Mouse (Mus musculus) CH12.LX (cell line): ENCODE data around the gene Adipor2. TPM values are rescaled to one million over a fixed set of nuclear protein-coding genes. Genes with fewer than 3 reads are reported as not detected.

ENCODE experiments used
- DNase-seq: peaks from one replicate; pipeline ENCODE4 v3.0.0-alpha.2; 2013; ENCODE audit errors: extremely low read depth
- H3K27ac ChIP-seq: 2 replicates; pipeline ENCODE4 v1.5.1; 2012; ENCODE audit warnings: low read depth, mild to moderate bottlenecking, control low read depth, moderate library complexity; ENCODE audit not compliant: insufficient read depth
- H3K27me3 ChIP-seq: replicated peaks from 2 replicates; pipeline ENCODE3; 2012; ENCODE audit warnings: inconsistent platforms
- H3K36me3 ChIP-seq, 2 experiments: replicated peaks in 1 of 2; 2 replicates each; pipeline versions ENCODE3 to v1.6.1; 2012; ENCODE audit warnings: inconsistent platforms in 1 of 2, low read length in 1 of 2, mild to moderate bottlenecking in 1 of 2, mixed read lengths in 1 of 2, moderate library complexity in 1 of 2; ENCODE audit not compliant: control insufficient read depth in 1 of 2, insufficient read depth in 1 of 2
- H3K4me1 ChIP-seq, 2 experiments: 2 replicates each; pipeline ENCODE4 v1.6.1; 2012; ENCODE audit warnings: inconsistent platforms in 1 of 2, moderate library complexity in 1 of 2; ENCODE audit not compliant: insufficient read depth in 2 of 2, control insufficient read depth in 1 of 2
- H3K4me2 ChIP-seq: 2 replicates; pipeline ENCODE4 v1.6.1; 2012; ENCODE audit warnings: low read depth, mild to moderate bottlenecking, control low read depth; ENCODE audit not compliant: poor library complexity, insufficient read depth, severe bottlenecking
- H3K4me3 ChIP-seq, 3 experiments: fragments of 150-350 bp in 1 of 3; sonication (generic) in 1 of 3; replicated peaks in 1 of 3; 2 replicates each; pipeline versions ENCODE3 to v1.5.1; 2011 to 2012; ENCODE audit warnings: low read depth in 2 of 3, low read length in 2 of 3, mild to moderate bottlenecking in 2 of 3, moderate library complexity in 2 of 3, control low read depth in 1 of 3, improper control_type of control experiment in 1 of 3, inconsistent platforms in 1 of 3, mixed read lengths in 1 of 3; ENCODE audit not compliant: poor library complexity in 1 of 3
- H3K79me2 ChIP-seq: replicated peaks from 2 replicates; pipeline ENCODE4 v1.6.1; 2012; ENCODE audit warnings: mild to moderate bottlenecking, moderate library complexity; ENCODE audit not compliant: control insufficient read depth, poor library complexity, insufficient read depth, severe bottlenecking; ENCODE audit errors: extremely low read depth
- H3K9ac ChIP-seq: 2 replicates; pipeline ENCODE4 v1.6.1; 2012; ENCODE audit warnings: low read depth, mild to moderate bottlenecking, control low read depth, moderate library complexity; ENCODE audit not compliant: insufficient read depth
- H3K9me3 ChIP-seq: replicated peaks from 2 replicates; pipeline ENCODE3; 2012; ENCODE audit warnings: low read length, inconsistent platforms, mixed read lengths
- BHLHE40 ChIP-seq: IDR thresholded peaks from 2 replicates; pipeline ENCODE4 v1.6.1; 2011; ENCODE audit warnings: mild to moderate bottlenecking, low read depth, low read length, improper control_type of control experiment
- CHD2 ChIP-seq: IDR thresholded peaks from 2 replicates; pipeline ENCODE4 v1.6.1; 2011; ENCODE audit warnings: low read length, improper control_type of control experiment
- CTCF ChIP-seq, 2 experiments: IDR thresholded peaks in 1 of 2; conservative IDR thresholded peaks in 1 of 2; 2 replicates each; pipeline ENCODE4 v1.5.1; 2011 to 2012; ENCODE audit warnings: low read depth in 2 of 2, low read length in 2 of 2, improper control_type of control experiment in 1 of 2, inconsistent platforms in 1 of 2, mild to moderate bottlenecking in 1 of 2, moderate library complexity in 1 of 2
- E2F4 ChIP-seq: IDR thresholded peaks from 2 replicates; pipeline ENCODE4 v1.6.1; 2011; ENCODE audit warnings: low read depth, low read length, improper control_type of control experiment; ENCODE audit not compliant: insufficient replicate concordance
- EP300 ChIP-seq: IDR thresholded peaks from 2 replicates; pipeline ENCODE4 v1.6.1; 2011; ENCODE audit warnings: low read length, improper control_type of control experiment
- HCFC1 ChIP-seq: IDR thresholded peaks from 2 replicates; pipeline ENCODE4 v1.6.1; 2012; ENCODE audit warnings: low read depth, mild to moderate bottlenecking, inconsistent platforms, low read length, improper control_type of control experiment
- IRF4 ChIP-seq: IDR thresholded peaks from 2 replicates; pipeline ENCODE4 v1.6.1; 2014; ENCODE audit warnings: low read depth, mild to moderate bottlenecking, inconsistent platforms, low read length, improper control_type of control experiment
- JUN ChIP-seq: IDR thresholded peaks from 2 replicates; pipeline ENCODE4 v1.6.1; 2011; ENCODE audit warnings: low read depth, mild to moderate bottlenecking, low read length, improper control_type of control experiment, moderate library complexity; ENCODE audit not compliant: insufficient read depth
- KAT2A ChIP-seq: IDR thresholded peaks from 2 replicates; pipeline ENCODE4 v1.6.1; 2012; ENCODE audit warnings: low read length, improper control_type of control experiment, inconsistent platforms; ENCODE audit not compliant: insufficient replicate concordance
- MAFK ChIP-seq: IDR thresholded peaks from 2 replicates; pipeline ENCODE4 v1.6.1; 2011; ENCODE audit warnings: low read length, improper control_type of control experiment; ENCODE audit not compliant: insufficient replicate concordance
- MAX ChIP-seq: IDR thresholded peaks from 2 replicates; pipeline ENCODE4 v1.6.1; 2011; ENCODE audit warnings: low read length, improper control_type of control experiment
- MEF2A ChIP-seq: IDR thresholded peaks from 2 replicates; pipeline ENCODE4 v1.6.1; 2014; ENCODE audit warnings: low read depth, mild to moderate bottlenecking, inconsistent platforms, low read length, improper control_type of control experiment, borderline replicate concordance
- MYC ChIP-seq: IDR thresholded peaks from 2 replicates; pipeline ENCODE4 v1.6.1; 2011; ENCODE audit warnings: low read depth, mild to moderate bottlenecking, improper control_type of control experiment, low read length
- NRF1 ChIP-seq: IDR thresholded peaks from 2 replicates; pipeline ENCODE4 v1.6.1; 2014; ENCODE audit warnings: low read depth, mild to moderate bottlenecking, inconsistent platforms, low read length, improper control_type of control experiment, moderate library complexity
- POLR2AphosphoS2 ChIP-seq: IDR thresholded peaks from 2 replicates; pipeline ENCODE4 v1.6.1; 2011; ENCODE audit warnings: low read depth, low read length, improper control_type of control experiment
- RAD21 ChIP-seq: IDR thresholded peaks from 2 replicates; pipeline ENCODE4 v1.6.1; 2011; ENCODE audit warnings: low read depth, mild to moderate bottlenecking, low read length, improper control_type of control experiment, moderate library complexity
- SIN3A ChIP-seq: IDR thresholded peaks from 2 replicates; pipeline ENCODE4 v1.6.1; 2012; ENCODE audit warnings: low read length, improper control_type of control experiment, inconsistent platforms
- SMC3 ChIP-seq: IDR thresholded peaks from 2 replicates; pipeline ENCODE4 v1.6.1; 2011; ENCODE audit warnings: low read depth, low read length, improper control_type of control experiment
- ZKSCAN1 ChIP-seq: IDR thresholded peaks from 2 replicates; pipeline ENCODE4 v1.6.1; 2012; ENCODE audit warnings: low read depth, inconsistent platforms, low read length, improper control_type of control experiment, borderline replicate concordance
- dilution Hi-C: fragments of 300-500 bp; cut with MboI; formaldehyde crosslinking; loops from 2 replicates; pipeline ENCODE4 v1.14.3; 2020; ENCODE audit warnings: low sequenced_read_pairs; ENCODE audit not compliant: extremely low pct_unique_long_range_greater_than_20kb, extremely low pct_ligation_motif_present
- in situ Hi-C: fragments of 300-500 bp; cut with MboI; formaldehyde crosslinking; loops from 3 replicates; pipeline ENCODE4 v1.14.3; 2019; ENCODE audit warnings: low sequenced_read_pairs, low pct_ligation_motif_present, low pct_unique_long_range_greater_than_20kb, mixed read lengths
- polyA plus RNA-seq: library from polyadenylated mRNA; unstranded; fragments of >175 nt; gene quantifications from 2 replicates; pipeline ENCODE4 v1.2.1, GENCODE M21; 2012; ENCODE audit warnings: low read depth; ENCODE audit not compliant: insufficient read length
- total RNA-seq, 2 experiments: library from RNA; depleted of rRNA; stranded (reverse); fragments of 300-350 nt in 1 of 2; fragments of >200 nt in 1 of 2; gene quantifications; 2 replicates each; pipeline ENCODE4 v1.2.3; 2012 to 2014

Adipor2 gene
- total and polyA plus RNA-seq, 3 experiments = 29.8 to 43.5 (median 40.3) TPM

- in situ Hi-C loops = no loop called here
- DNase-seq = no peak
- TF ChIP-seq MEF2A (no peak), CTCF (conservative IDR thresholded peaks at IDR 0.05 in 1 of 2, IDR thresholded peaks at IDR 0.05 in 1 of 2; ENCODE audit: low read depth in 2 of 2, low read length in 2 of 2) (no peak), ZKSCAN1 (no peak), IRF4 (no peak), SIN3A (no peak), MYC (no peak), MAFK (no peak), NRF1 (no peak), KAT2A (no peak)
- TF ChIP-seq, all 38 proteins: peak for 0
- no peaks in the 10 kb centered on the region for H3K9me3 ChIP-seq
- dilution Hi-C loops = no loop called here
- H3K9ac ChIP-seq = no peak overlapping the region
- no peaks in the 10 kb centered on the region for H3K36me3 ChIP-seq
- H3K4me1 ChIP-seq = no peaks in the 10 kb centered on the region
- no peaks in the 10 kb centered on the region for H3K79me2 ChIP-seq
- H3K4me2 ChIP-seq = no peak overlapping the region
- H3K27me3 ChIP-seq = no peaks in the 10 kb centered on the region
- H3K27ac ChIP-seq = no peak overlapping the region
- no peak overlapping the region for H3K4me3 ChIP-seq
Measured at GRCm38 (mm10) chr6:119416643-119417042, 861 bp downstream of the Adipor2 start.

- dilution Hi-C loops = no loop called here
- Histone ChIP-seq H3K4me1 (no peaks in the 10 kb centered on the region), H3K79me2 (no peaks in the 10 kb centered on the region), H3K9me3 (no peaks in the 10 kb centered on the region), H3K4me3 (no peak overlapping the region), H3K36me3 (no peaks in the 10 kb centered on the region), H3K9ac (no peak overlapping the region), H3K4me2 (no peak overlapping the region), H3K27ac (no peak overlapping the region)
- in situ Hi-C loops = no loop called here
- no peak for TF ChIP-seq POLR2AphosphoS2
- no peak for TF ChIP-seq RAD21
- TF ChIP-seq HCFC1 = no peak
- TF ChIP-seq MAX = no peak
- TF ChIP-seq E2F4 = no peak
- TF ChIP-seq EP300 = no peak
- no peak for TF ChIP-seq NRF1
- TF ChIP-seq MAFK = no peak
- TF ChIP-seq CHD2 = no peak
- no peak for TF ChIP-seq SMC3
- TF ChIP-seq JUN = no peak
- TF ChIP-seq BHLHE40 = no peak
- TF ChIP-seq IRF4 = no peak
- TF ChIP-seq MEF2A = no peak
- TF ChIP-seq, all 38 proteins: peak for 0
- no peak for DNase-seq
- no peaks in the 10 kb centered on the region for H3K27me3 ChIP-seq
Measured at GRCm38 (mm10) chr6:119414262-119415043, 3.1 kb downstream of the Adipor2 start.
